Mouse (Mus musculus) myocyte (in vitro differentiated cells): ENCODE data around the gene Gfod2.

ENCODE experiments used
- MAX ChIP-seq: IDR thresholded peaks from one replicate; pipeline ENCODE4 v1.6.1; 2011; ENCODE audit warnings: low read depth, mild to moderate bottlenecking, control low read depth
- MYOD1 ChIP-seq, 3 experiments: IDR thresholded peaks; one replicate each; pipeline ENCODE4 v1.6.1; 2011; ENCODE audit warnings: control low read depth in 2 of 3, low read depth in 2 of 3, mild to moderate bottlenecking in 2 of 3, moderate library complexity in 1 of 3; ENCODE audit not compliant: insufficient read length in 2 of 3, control insufficient read depth in 1 of 3
- POLR2A ChIP-seq: IDR thresholded peaks from one replicate; pipeline ENCODE4 v1.6.1; 2011; ENCODE audit warnings: low read depth, mild to moderate bottlenecking, control low read depth, moderate library complexity; ENCODE audit not compliant: insufficient read length
- REST ChIP-seq: IDR thresholded peaks from one replicate; pipeline ENCODE4 v1.6.1; 2011; ENCODE audit warnings: mild to moderate bottlenecking, control low read depth, moderate library complexity; ENCODE audit not compliant: insufficient read depth, insufficient read length
- USF1 ChIP-seq: IDR thresholded peaks from one replicate; pipeline ENCODE4 v1.6.1; 2011; ENCODE audit warnings: low read depth, mild to moderate bottlenecking, control low read depth, moderate library complexity

GRCm38 (mm10) chr8:105697196-105697780 lies 61.2 kb downstream of the Gfod2 start:
- TF ChIP-seq POLR2A (no peak), REST (no peak), MAX (no peak), USF1 (no peak), MYOD1 (IDR thresholded peaks at IDR 0.05; ENCODE audit: control insufficient read depth in 1 of 3, insufficient read length in 2 of 3, low read depth in 2 of 3) (no peak)
